Comparison of ENCODE assay signal across 15 mouse cellular contexts in the genomic region with DNA sequence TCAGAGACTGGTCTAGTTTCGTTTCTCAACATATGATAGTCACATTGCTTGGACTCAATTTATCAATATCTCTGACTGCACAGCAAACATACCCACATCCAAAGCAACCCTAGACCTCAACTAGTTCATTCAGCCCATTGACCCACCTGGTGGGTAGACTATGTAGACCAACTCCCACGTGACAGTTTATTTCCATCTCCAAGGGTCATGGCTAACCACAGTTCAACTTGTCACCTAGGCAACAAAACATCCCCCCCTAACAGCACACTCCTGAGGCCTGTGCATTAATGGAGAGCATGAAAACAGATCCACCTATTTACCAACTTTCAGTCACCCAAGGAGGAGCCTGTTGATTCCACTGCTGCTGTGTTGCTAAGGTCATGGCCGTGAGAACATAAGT. TPM values are rescaled to one million over a fixed set of nuclear protein-coding genes. Genes with fewer than 3 reads are reported as not detected.
A peak's percentile ranks its signal among the peaks of the same experiment; 100 is the strongest.
DNase-seq lines count a peak whose midpoint lies in the region; ATAC-seq lines count a peak whose summit lies in the region.
"Had no signal": no experiment of that assay in that cellular context is flagged by ENCODE, and none has a peak within 500 bp of the region (broad histone marks: within the 10 kb centered on the region; RNA-seq: fewer than 3 reads in every experiment).

No protein-coding gene starts in this region.

- DNase-seq in spleen, adult 12 weeks (ENCODE audit: low spot score): peak; percentile 48
- DNase-seq in spleen, postnatal 14 days (ENCODE audit: low spot score in 2 of 2): no peak
- DNase-seq in induced T-regulatory cell, adult 2 months (ENCODE audit: low read depth): peak; percentile 94
- DNase-seq in naive thymus-derived CD4-positive, alpha-beta T cell, adult 2 months (ENCODE audit: low read depth): peak; percentile 90
- DNase-seq in right cerebral cortex, postnatal 36 days (ENCODE audit: low spot score in 2 of 2): no peak
- DNase-seq: adrenal gland, postnatal 36 days; kidney, postnatal 25 days had no signal

- H3K9ac ChIP-seq in kidney, embryonic 16.5 days (replicated peaks; ENCODE audit: low read length): no peak overlapping the region
- no peak overlapping the region for H3K9ac ChIP-seq in intestine, embryonic 16.5 days (ENCODE audit: low read depth, low read length)
- H3K9ac ChIP-seq: heart, embryonic 15.5 days had no signal

- no peaks in the 10 kb centered on the region for H3K4me1 ChIP-seq in kidney, embryonic 16.5 days (ENCODE audit: insufficient read depth, low read length)
- H3K4me1 ChIP-seq in intestine, embryonic 16.5 days (ENCODE audit: control insufficient read depth, insufficient read depth, low read length): no peaks in the 10 kb centered on the region
- H3K4me1 ChIP-seq: heart, embryonic 15.5 days had no signal

- H3K36me3 ChIP-seq in kidney, embryonic 16.5 days (ENCODE audit: insufficient read depth, low read length): no peaks in the 10 kb centered on the region
- H3K36me3 ChIP-seq in intestine, embryonic 16.5 days (ENCODE audit: control insufficient read depth, insufficient read depth, low read length): no peaks in the 10 kb centered on the region
- H3K36me3 ChIP-seq: heart, embryonic 15.5 days had no signal

- H3K27me3 ChIP-seq in kidney, embryonic 16.5 days (ENCODE audit: insufficient read depth, low read length): no peaks in the 10 kb centered on the region
- H3K27me3 ChIP-seq in intestine, embryonic 16.5 days (replicated peaks; ENCODE audit: control insufficient read depth, insufficient read depth, low read length): no peaks in the 10 kb centered on the region
- H3K27me3 ChIP-seq: heart, embryonic 15.5 days had no signal

- ATAC-seq in CD4-positive, CD25-positive, alpha-beta regulatory T cell, adult 4 months: peak; percentile 69
- no peak for ATAC-seq in kidney, embryonic 16.5 days (ENCODE audit: low FRiP score, low TSS enrichment)
- no peak for ATAC-seq in intestine, embryonic 16.5 days

- H3K4me3 ChIP-seq in kidney, embryonic 16.5 days (ENCODE audit: low read length): no peak overlapping the region
- no peak overlapping the region for H3K4me3 ChIP-seq in intestine, embryonic 16.5 days (ENCODE audit: low read length)
- H3K4me3 ChIP-seq: heart, embryonic 15.5 days had no signal

- H3K9me3 ChIP-seq in kidney, embryonic 16.5 days (ENCODE audit: low read length): no peaks in the 10 kb centered on the region
- no peaks in the 10 kb centered on the region for H3K9me3 ChIP-seq in intestine, embryonic 16.5 days (ENCODE audit: control insufficient read depth, low read length)
- H3K9me3 ChIP-seq: heart, embryonic 15.5 days had no signal

- H3K27ac ChIP-seq in kidney, embryonic 16.5 days (ENCODE audit: low read length): no peak overlapping the region
- no peak overlapping the region for H3K27ac ChIP-seq in intestine, embryonic 16.5 days (ENCODE audit: low read length)
- H3K27ac ChIP-seq: heart, embryonic 15.5 days; macrophage had no signal

- WGBS in kidney, embryonic 16.5 days: 81% methylated on average over 3 of the region's 3 CpGs
- 72% methylated on average over 3 of the region's 3 CpGs for WGBS in intestine, embryonic 16.5 days

- no peak overlapping the region for H3K4me2 ChIP-seq in kidney, embryonic 16.5 days (replicated peaks; ENCODE audit: low read depth, low read length)
- H3K4me2 ChIP-seq in intestine, embryonic 16.5 days (ENCODE audit: low read depth, low read length): no peak overlapping the region
- H3K4me2 ChIP-seq: heart, embryonic 15.5 days had no signal

RNA-seq across cellular contexts. Expression of gene Cd69, which starts 1.6 kb away (rescaled TPM):
- 100 to 1,000 TPM; 220 to 231 TPM for polyA plus RNA-seq in CD4-positive, CD25-positive, alpha-beta regulatory T cell, adult 4 months (2017; shearing (Covaris generic))
- polyA plus RNA-seq in kidney, embryonic 16.5 days (2015; fragmentation: Nextera tagmentation; extraction: Ambion mirVana): 0.13 TPM in 1 of 2 replicates, not detected in the other
- polyA plus RNA-seq in intestine, embryonic 16.5 days (2015; fragmentation: Nextera tagmentation; extraction: Ambion mirVana): 0.24 and 0.37 TPM in 2 replicates

RNA-seq across cellular contexts. Expression of gene 4922502D21Rik, which starts 57.9 kb away (rescaled TPM):
- polyA plus RNA-seq in CD4-positive, CD25-positive, alpha-beta regulatory T cell, adult 4 months (2017; shearing (Covaris generic)): not detected
- polyA plus RNA-seq in kidney, embryonic 16.5 days (2015; fragmentation: Nextera tagmentation; extraction: Ambion mirVana): not detected in 2 replicates
- not detected in 2 replicates for polyA plus RNA-seq in intestine, embryonic 16.5 days (2015; fragmentation: Nextera tagmentation; extraction: Ambion mirVana)
- polyA plus RNA-seq: heart, embryonic 15.5 days; intestine, embryonic 14.5 days; limb, embryonic 11.5 days; macrophage; small intestine, adult 2 months had no signal

Comparison
In these comparisons a context has a peak if more than half of its experiments do, and no peak if none do; other contexts are left out.
1. DNase-seq: peak in spleen, adult 12 weeks (single experiment), induced T-regulatory cell, adult 2 months (single experiment) and naive thymus-derived CD4-positive, alpha-beta T cell, adult 2 months (single experiment); none in spleen, postnatal 14 days (0 of 2) and right cerebral cortex, postnatal 36 days (0 of 2).
2. RNA of gene Cd69, which starts 1.6 kb away (polyA plus RNA-seq): 220 to 231 TPM in CD4-positive, CD25-positive, alpha-beta regulatory T cell, adult 4 months; 0.24 to 0.37 TPM in intestine, embryonic 16.5 days and 0.13 TPM in kidney, embryonic 16.5 days; every median in the first group is over 100 times any median in the second.